Mouse (Mus musculus): ENCODE measurements around the gene Rtn2. TPM values are rescaled to one million over a fixed set of nuclear protein-coding genes. Genes with fewer than 3 reads are reported as not detected.

Gene Rtn2
- total RNA-seq, 1 experiment: 9.9 TPM

- Histone ChIP-seq H3K27ac (ENCODE audit: insufficient read depth, low read depth, low read length, poor library complexity, severe bottlenecking) (no peak overlapping the region), H3K9ac (ENCODE audit: insufficient read depth, low read depth, low read length, poor library complexity, severe bottlenecking) (no peak overlapping the region), H3K36me3 (ENCODE audit: control insufficient read depth, insufficient read depth, low read length, poor library complexity, severe bottlenecking) (no peaks in the 10 kb centered on the region), H3K9me3 (ENCODE audit: control insufficient read depth, insufficient read depth, low read depth, low read length) (no peaks in the 10 kb centered on the region), H3K4me3 (ENCODE audit: insufficient read depth in 1 of 2, low read depth in 1 of 2, low read length in 2 of 2, poor library complexity in 1 of 2, severe bottlenecking in 1 of 2) (no peak overlapping the region), H3K4me1 (ENCODE audit: control insufficient read depth in 2 of 2, insufficient read depth in 2 of 2, low read length in 2 of 2, poor library complexity in 1 of 2) (peaks cover 4 to 19% of the 10 kb centered on the region in 2 experiments; a peak in 3 of 4 replicates)
- no peak for DNase-seq (ENCODE audit: low read depth, low spot score)
- in situ Hi-C loops (cut with MboI; ENCODE audit: low sequenced_read_pairs in 2 of 2, unreplicated experiment in 2 of 2): no loop called here
- TF ChIP-seq HCFC1 (IDR thresholded peaks at IDR 0.05; ENCODE audit: borderline replicate concordance, insufficient read depth, low read length) (no peak), ZC3H11A (IDR thresholded peaks at IDR 0.05; ENCODE audit: borderline replicate concordance, low read depth, low read length) (no peak), CHD2 (IDR thresholded peaks at IDR 0.05; ENCODE audit: low read depth, low read length) (no peak), MAFK (IDR thresholded peaks at IDR 0.05; ENCODE audit: insufficient read depth, low read depth, low read length) (no peak), ZNF384 (IDR thresholded peaks at IDR 0.05; ENCODE audit: low read depth, low read length) (no peak)
Measured at GRCm38 (mm10) chr7:19341250-19341649, 58.8 kb downstream of the Rtn2 start.

DNA sequence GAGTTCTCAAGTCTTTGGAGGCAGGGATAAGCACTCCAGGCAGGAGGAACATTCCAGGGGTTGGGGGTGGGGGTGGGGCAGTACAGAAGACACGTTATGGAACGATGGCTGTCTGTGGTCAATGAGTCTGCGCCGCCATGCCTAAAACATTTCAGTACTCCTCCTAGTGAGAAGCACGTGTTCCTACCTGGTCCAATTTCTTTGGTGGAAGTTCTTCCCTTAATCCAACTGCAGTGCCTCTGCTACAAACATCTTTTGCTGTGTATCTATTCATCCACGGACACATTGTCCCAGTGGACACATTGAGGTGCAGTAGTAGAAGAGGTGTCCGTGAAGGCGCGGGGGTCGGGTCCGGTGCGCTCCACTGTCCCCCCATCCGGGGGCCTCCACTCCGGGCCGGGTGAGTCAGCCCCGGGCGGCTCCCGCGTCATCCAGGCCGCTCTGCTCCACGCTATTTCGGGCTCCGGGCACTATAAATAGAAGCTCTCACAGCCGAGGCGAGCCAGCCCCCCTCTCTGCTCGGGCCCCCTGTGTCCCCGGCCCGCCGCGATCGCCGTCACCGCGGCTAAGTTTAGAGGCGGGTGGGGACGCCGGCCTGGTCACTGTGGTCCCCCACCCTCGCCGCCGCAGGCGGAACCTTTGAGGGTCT lies 59.5 kb downstream of the Rtn2 start:
- Histone ChIP-seq H3K9me3 (ENCODE audit: control insufficient read depth, insufficient read depth, low read depth, low read length) (no peaks in the 10 kb centered on the region), H3K9ac (ENCODE audit: insufficient read depth, low read depth, low read length, poor library complexity, severe bottlenecking) (peak overlapping the region; percentile 64; the same call in 1 of the 2 replicates), H3K4me1 (ENCODE audit: control insufficient read depth in 2 of 2, insufficient read depth in 2 of 2, low read length in 2 of 2, poor library complexity in 1 of 2) (peaks cover 4 to 19% of the 10 kb centered on the region in 2 experiments; a peak in 3 of 4 replicates), H3K27ac (ENCODE audit: insufficient read depth, low read depth, low read length, poor library complexity, severe bottlenecking) (no peak overlapping the region), H3K4me3 (ENCODE audit: insufficient read depth in 1 of 2, low read depth in 1 of 2, low read length in 2 of 2, poor library complexity in 1 of 2, severe bottlenecking in 1 of 2) (peak overlapping the region; percentile 49 to 61), H3K36me3 (ENCODE audit: control insufficient read depth, insufficient read depth, low read length, poor library complexity, severe bottlenecking) (no peaks in the 10 kb centered on the region)
- in situ Hi-C loops (cut with MboI; ENCODE audit: low sequenced_read_pairs in 2 of 2, unreplicated experiment in 2 of 2): no loop called here
- no peak for TF ChIP-seq ZC3H11A (IDR thresholded peaks at IDR 0.05; ENCODE audit: borderline replicate concordance, low read depth, low read length)
- TF ChIP-seq HCFC1 (IDR thresholded peaks at IDR 0.05; ENCODE audit: borderline replicate concordance, insufficient read depth, low read length): no peak
- TF ChIP-seq ZNF384 (IDR thresholded peaks at IDR 0.05; ENCODE audit: low read depth, low read length): no peak
- TF ChIP-seq MAFK (IDR thresholded peaks at IDR 0.05; ENCODE audit: insufficient read depth, low read depth, low read length): no peak
- TF ChIP-seq CHD2 (IDR thresholded peaks at IDR 0.05; ENCODE audit: low read depth, low read length): no peak
- DNase-seq (ENCODE audit: low read depth, low spot score): no peak

GRCm38 (mm10) chr7:19342481-19343027 lies 60.1 kb downstream of the Rtn2 start:
- no peak for DNase-seq (ENCODE audit: low read depth, low spot score)
- no peaks in the 10 kb centered on the region for H3K36me3 ChIP-seq (ENCODE audit: control insufficient read depth, insufficient read depth, low read length, poor library complexity, severe bottlenecking)
- H3K9ac ChIP-seq (ENCODE audit: insufficient read depth, low read depth, low read length, poor library complexity, severe bottlenecking): peak overlapping the region; percentile 64; the same call in 1 of the 2 replicates
- peaks cover 4 to 19% of the 10 kb centered on the region in 2 experiments; a peak in 3 of 4 replicates for H3K4me1 ChIP-seq (ENCODE audit: control insufficient read depth in 2 of 2, insufficient read depth in 2 of 2, low read length in 2 of 2, poor library complexity in 1 of 2)
- H3K9me3 ChIP-seq (ENCODE audit: control insufficient read depth, insufficient read depth, low read depth, low read length): no peaks in the 10 kb centered on the region
- peak overlapping the region; percentile 49 to 61; a peak in 3 of 4 replicates for H3K4me3 ChIP-seq (ENCODE audit: insufficient read depth in 1 of 2, low read depth in 1 of 2, low read length in 2 of 2, poor library complexity in 1 of 2, severe bottlenecking in 1 of 2)
- no peak overlapping the region for H3K27ac ChIP-seq (ENCODE audit: insufficient read depth, low read depth, low read length, poor library complexity, severe bottlenecking)
- TF ChIP-seq HCFC1 (IDR thresholded peaks at IDR 0.05; ENCODE audit: borderline replicate concordance, insufficient read depth, low read length) (no peak), CHD2 (IDR thresholded peaks at IDR 0.05; ENCODE audit: low read depth, low read length) (no peak), ZC3H11A (IDR thresholded peaks at IDR 0.05; ENCODE audit: borderline replicate concordance, low read depth, low read length) (no peak), ZNF384 (IDR thresholded peaks at IDR 0.05; ENCODE audit: low read depth, low read length) (no peak), MAFK (IDR thresholded peaks at IDR 0.05; ENCODE audit: insufficient read depth, low read depth, low read length) (no peak)
- in situ Hi-C loops (cut with MboI; ENCODE audit: low sequenced_read_pairs in 2 of 2, unreplicated experiment in 2 of 2): no loop called here

- H3K36me3 ChIP-seq (ENCODE audit: control insufficient read depth, insufficient read depth, low read length, poor library complexity, severe bottlenecking): 0 out of 2 replicates have a peak, but pooled peaks cover 2% of the 10 kb centered on the region
- H3K9ac ChIP-seq (ENCODE audit: insufficient read depth, low read depth, low read length, poor library complexity, severe bottlenecking): no peak overlapping the region
- H3K4me3 ChIP-seq (ENCODE audit: insufficient read depth in 1 of 2, low read depth in 1 of 2, low read length in 2 of 2, poor library complexity in 1 of 2, severe bottlenecking in 1 of 2): no peak overlapping the region
- no peaks in the 10 kb centered on the region for H3K9me3 ChIP-seq (ENCODE audit: control insufficient read depth, insufficient read depth, low read depth, low read length)
- no peak overlapping the region for H3K27ac ChIP-seq (ENCODE audit: insufficient read depth, low read depth, low read length, poor library complexity, severe bottlenecking)
- H3K4me1 ChIP-seq (ENCODE audit: control insufficient read depth in 2 of 2, insufficient read depth in 2 of 2, low read length in 2 of 2, poor library complexity in 1 of 2): peaks cover 4 to 21% of the 10 kb centered on the region in 2 experiments; a peak in 3 of 4 replicates
- in situ Hi-C loops (cut with MboI; ENCODE audit: low sequenced_read_pairs in 2 of 2, unreplicated experiment in 2 of 2): no loop called here
- peak; percentile 87 for DNase-seq (ENCODE audit: low read depth, low spot score)
- TF ChIP-seq ZNF384 (IDR thresholded peaks at IDR 0.05; ENCODE audit: low read depth, low read length): peak; percentile 61
- 0 out of 2 replicates have a peak, but pooled peaks have one; percentile 29 for TF ChIP-seq MAFK (IDR thresholded peaks at IDR 0.05; ENCODE audit: insufficient read depth, low read depth, low read length)
- no peak for TF ChIP-seq CHD2 (IDR thresholded peaks at IDR 0.05; ENCODE audit: low read depth, low read length)
- TF ChIP-seq HCFC1 (IDR thresholded peaks at IDR 0.05; ENCODE audit: borderline replicate concordance, insufficient read depth, low read length): no peak
- TF ChIP-seq ZC3H11A (IDR thresholded peaks at IDR 0.05; ENCODE audit: borderline replicate concordance, low read depth, low read length): peak; percentile 44; the same call in 1 of the 2 replicates
Measured at GRCm38 (mm10) chr7:19343210-19343808, 60.9 kb downstream of the Rtn2 start.
